Comparison of ENCODE assay signal across 22 mouse cellular contexts in the genomic region with DNA sequence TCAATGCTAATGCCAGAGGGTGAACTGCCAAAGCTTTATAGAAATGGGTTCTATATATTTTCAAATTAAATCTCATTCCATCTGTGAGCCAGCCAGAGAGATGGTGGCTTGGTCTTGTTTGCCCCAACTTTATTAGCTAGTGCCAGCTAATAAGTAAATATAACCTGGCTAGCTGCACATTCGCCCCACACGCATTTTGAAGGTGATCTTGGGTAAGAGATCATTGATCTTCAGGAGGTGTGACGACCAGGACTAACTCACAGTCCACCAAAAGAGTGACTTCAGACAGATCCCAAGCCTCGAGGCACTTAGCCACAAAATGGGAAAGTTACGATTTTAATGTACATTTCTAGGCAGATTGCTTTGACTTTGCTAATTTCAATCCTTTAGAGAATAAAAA.
"Had no signal": no experiment of that assay in that cellular context is flagged by ENCODE, and none has a peak within 500 bp of the region (broad histone marks: within the 10 kb centered on the region; RNA-seq: fewer than 3 reads in every experiment).

No protein-coding gene starts in this region.

- DNase-seq: gastrocnemius, postnatal 25 days; heart, postnatal 4 days; kidney, adult 18-20 months; kidney, adult 8-10 months; kidney, postnatal 10 days; kidney, postnatal 25 days; kidney, postnatal 4 days; liver had no signal

- H3K27ac ChIP-seq: hindbrain, embryonic 14.5 days; intestine, embryonic 15.5 days; layer of hippocampus, adult 2 months; left cerebral cortex, adult 2 months; liver, embryonic 14.5 days had no signal

- H3K36me3 ChIP-seq: heart, embryonic 13.5 days; heart, embryonic 15.5 days; hindbrain, embryonic 10.5 days; hindbrain, embryonic 12.5 days; intestine, embryonic 15.5 days had no signal

- H3K4me2 ChIP-seq: heart, embryonic 11.5 days; heart, embryonic 13.5 days; heart, embryonic 15.5 days; hindbrain, embryonic 12.5 days; hindbrain, embryonic 14.5 days; intestine, embryonic 15.5 days had no signal

- H3K9ac ChIP-seq: heart, embryonic 13.5 days; heart, embryonic 15.5 days; hindbrain, embryonic 12.5 days; hindbrain, embryonic 14.5 days; intestine, embryonic 15.5 days; liver, embryonic 14.5 days had no signal

- H3K4me3 ChIP-seq: heart, embryonic 13.5 days; heart, embryonic 15.5 days; hindbrain, embryonic 10.5 days; hindbrain, embryonic 12.5 days; intestine, embryonic 15.5 days; layer of hippocampus, adult 2 months; left cerebral cortex, adult 2 months had no signal

- H3K9me3 ChIP-seq: heart, embryonic 13.5 days; heart, embryonic 15.5 days; intestine, embryonic 15.5 days had no signal

- H3K4me1 ChIP-seq: hindbrain, embryonic 12.5 days; intestine, embryonic 15.5 days had no signal

- H3K27me3 ChIP-seq: heart, embryonic 13.5 days; heart, embryonic 15.5 days; hindbrain, embryonic 12.5 days; intestine, embryonic 15.5 days had no signal

- ATAC-seq: forebrain, embryonic 16.5 days; hindbrain, embryonic 16.5 days; inflammation-experienced regulatory T-cells, adult 6 months; intestine, embryonic 15.5 days; intestine, postnatal 0 days had no signal
